Mouse (Mus musculus): Measurements from ENCODE around the gene Gtf3c6.
A peak's percentile ranks its signal among the peaks of the same experiment; 100 is the strongest.
"Not testable (repeated sequence)": the region's sequence is repeated elsewhere in the genome, so short reads cannot be mapped to it uniquely, and the experiment has no call there.

The Gtf3c6 gene

GRCm38 (mm10) chr10:40257414-40258255 is at the start of gene Gtf3c6:
Gtf3c6 (minus strand) TSS chr10:40258108.
- peak; percentile 70 for DNase-seq (ENCODE audit: low read depth, low spot score)

- DNase-seq (ENCODE audit: low read depth, low spot score) = no peak
These were observed 48.1 kb upstream of the Gtf3c6 start for GRCm38 (mm10) chr10:40305989-40306388.

DNA sequence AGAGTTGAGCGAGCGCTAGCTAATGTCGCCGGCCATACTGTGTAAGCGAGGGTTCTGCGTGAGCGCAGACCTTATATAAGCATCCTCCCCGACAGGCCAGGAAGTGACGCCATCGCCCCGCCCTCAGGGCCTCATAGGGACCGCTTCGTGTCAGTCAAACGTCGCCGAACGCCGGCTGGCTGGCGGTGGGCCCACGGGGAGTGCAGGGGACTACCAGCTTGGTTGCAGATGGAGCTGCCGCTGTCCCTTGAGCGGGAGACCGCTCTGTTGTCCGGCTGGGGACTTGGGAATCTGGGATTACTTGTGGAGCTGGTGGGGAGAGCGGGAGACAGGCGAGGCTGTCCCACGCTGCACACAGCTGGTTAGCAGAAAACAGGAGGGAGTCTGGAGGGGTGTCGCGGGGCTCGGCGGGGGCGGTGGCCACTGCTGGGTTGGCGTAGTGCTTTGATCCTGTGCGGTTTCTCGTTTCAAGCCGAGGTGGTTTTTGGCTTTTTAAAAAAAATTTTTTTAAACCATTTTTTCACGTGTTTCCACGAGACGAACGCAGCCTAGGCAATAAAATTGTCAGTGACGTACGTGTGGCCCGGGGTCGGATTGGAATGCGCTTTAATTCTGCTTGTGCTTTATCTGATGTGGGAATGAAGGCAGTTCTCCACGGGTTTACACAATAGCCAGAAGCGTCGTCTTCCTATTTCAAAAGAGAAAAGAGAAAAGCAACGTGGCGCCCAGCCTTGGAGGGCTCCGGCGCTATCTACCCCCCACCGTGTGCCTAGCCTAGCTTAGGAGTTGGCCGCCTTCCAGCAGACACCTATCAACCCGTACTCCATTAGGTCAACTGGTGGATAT is 44.5 kb upstream of the Gtf3c6 start, which contains the start of gene Amd1:
Gene Amd1 (minus strand): TSS at position 47 of the 846 bp plus-strand sequence.
- peak; percentile 99 for DNase-seq (ENCODE audit: low read depth, low spot score)

GRCm38 (mm10) chr10:40301181-40302075 is 43.5 kb upstream of the Gtf3c6 start:
- DNase-seq (ENCODE audit: low read depth, low spot score) = not testable (repeated sequence)

- no peak for DNase-seq (ENCODE audit: low read depth, low spot score)
These were observed 42.8 kb upstream of the Gtf3c6 start for GRCm38 (mm10) chr10:40300648-40301171.

DNA sequence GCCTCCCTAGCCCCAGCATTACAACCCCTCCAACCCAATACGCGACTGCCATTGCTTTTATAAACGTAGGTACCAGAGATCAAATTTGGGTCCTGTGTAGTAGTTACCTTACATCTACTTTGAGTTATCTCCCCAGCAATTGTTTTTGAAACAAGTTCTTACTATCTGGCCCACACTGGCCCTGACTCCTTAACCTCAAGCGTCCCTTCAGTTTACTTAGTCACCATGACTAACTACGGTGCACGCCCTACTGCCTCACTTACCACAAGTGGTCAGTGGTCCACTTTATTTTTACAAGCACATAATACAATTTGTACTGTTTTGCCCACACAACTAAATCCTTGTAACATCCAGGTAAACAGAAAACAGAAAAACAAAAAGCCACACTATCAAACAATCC is 34.7 kb upstream of the Gtf3c6 start:
- no peak for DNase-seq (ENCODE audit: low read depth, low spot score)

DNA sequence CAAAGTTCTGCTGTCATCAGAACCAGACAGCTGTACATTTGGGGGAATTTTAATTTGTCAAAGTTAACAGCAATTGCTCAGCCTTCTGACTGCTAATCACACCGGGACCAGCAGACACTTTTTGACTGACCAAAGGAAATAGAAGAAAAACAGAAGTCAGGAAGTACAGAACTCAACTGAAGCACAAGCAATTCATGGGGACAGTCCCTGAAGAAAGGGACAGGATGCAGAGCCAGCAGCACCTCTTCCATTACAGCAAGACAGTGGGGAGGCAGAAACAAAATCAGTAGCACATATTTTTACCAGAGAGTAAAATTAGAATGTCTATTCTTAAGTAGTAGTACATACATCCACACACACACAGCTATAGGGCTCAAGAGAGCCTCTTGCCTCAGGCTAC is 28.9 kb upstream of the Gtf3c6 start:
- no peak for DNase-seq (ENCODE audit: low read depth, low spot score)

- DNase-seq (ENCODE audit: low read depth, low spot score) = no peak
These were observed 27.7 kb upstream of the Gtf3c6 start for GRCm38 (mm10) chr10:40285571-40285970.

DNA sequence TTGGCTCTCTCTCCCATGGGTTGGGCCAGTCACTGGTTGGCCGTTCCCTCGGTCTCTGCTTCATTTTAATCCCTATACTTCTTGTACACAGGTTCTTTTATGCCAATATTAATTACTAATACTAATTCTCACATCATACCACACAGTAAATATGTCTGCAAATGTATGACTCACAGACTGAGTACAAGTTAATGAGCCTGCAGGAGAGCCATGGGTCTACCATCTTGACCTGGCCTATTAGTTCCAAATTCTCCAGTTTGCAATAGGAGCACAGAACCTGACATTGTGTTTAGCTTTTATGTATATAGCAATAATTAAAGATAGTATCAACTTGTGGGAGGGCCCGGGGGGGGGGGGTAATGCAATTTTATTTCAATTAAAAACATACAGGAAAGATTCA is 27.1 kb upstream of the Gtf3c6 start:
- no peak for DNase-seq (ENCODE audit: low read depth, low spot score)

- DNase-seq (ENCODE audit: low read depth, low spot score) = no peak
These were observed 26.4 kb upstream of the Gtf3c6 start for GRCm38 (mm10) chr10:40284179-40284831.

- no peak for DNase-seq (ENCODE audit: low read depth, low spot score)
These were observed 25.7 kb upstream of the Gtf3c6 start for GRCm38 (mm10) chr10:40283636-40284035.

GRCm38 (mm10) chr10:40281565-40281964 is 23.7 kb upstream of the Gtf3c6 start:
- DNase-seq (ENCODE audit: low read depth, low spot score) = no peak

DNA sequence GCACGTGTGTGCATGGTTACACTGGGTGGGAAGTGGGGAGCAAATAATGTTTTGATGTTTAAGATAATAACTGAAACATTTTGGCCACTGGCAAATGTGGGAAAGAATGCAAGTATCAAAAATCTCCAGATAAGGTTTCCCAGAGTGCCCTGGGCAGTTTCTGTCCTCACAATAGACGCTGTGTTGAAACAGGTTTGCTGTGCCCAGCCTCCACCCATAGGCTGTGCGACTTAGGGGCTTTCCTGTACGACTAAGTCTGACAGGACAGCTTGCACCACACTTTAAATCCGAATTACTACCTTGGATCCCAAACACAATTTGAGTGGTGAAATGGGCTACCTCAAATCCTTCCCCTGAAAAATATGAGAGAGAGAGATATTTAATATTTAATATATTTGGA is 20.4 kb upstream of the Gtf3c6 start:
- no peak for DNase-seq (ENCODE audit: low read depth, low spot score)

GRCm38 (mm10) chr10:40275991-40276390 is 18.1 kb upstream of the Gtf3c6 start:
- no peak for DNase-seq (ENCODE audit: low read depth, low spot score)

GRCm38 (mm10) chr10:40273938-40274337 is 16.0 kb upstream of the Gtf3c6 start:
- no peak for DNase-seq (ENCODE audit: low read depth, low spot score)

- no peak for DNase-seq (ENCODE audit: low read depth, low spot score)
These were observed 13.3 kb upstream of the Gtf3c6 start for GRCm38 (mm10) chr10:40271216-40271615.

DNA sequence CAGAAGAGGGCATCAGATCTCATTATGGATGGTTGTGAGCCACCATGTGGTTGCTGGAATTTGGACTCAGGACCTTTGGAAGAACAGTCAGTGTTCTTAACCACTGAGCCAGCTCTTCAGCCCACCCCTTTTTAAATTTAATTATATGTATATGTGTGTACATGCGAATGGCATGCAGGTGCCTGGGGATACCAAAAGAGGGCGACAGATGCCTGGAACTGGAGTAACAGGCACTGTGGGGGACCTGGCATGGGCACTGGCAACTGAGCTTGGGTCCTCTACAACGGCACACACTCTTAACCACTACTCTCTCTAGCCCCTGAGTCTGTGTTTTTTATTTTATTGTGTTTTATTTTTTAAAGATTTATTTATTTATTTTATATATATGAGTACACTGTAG is 7.0 kb upstream of the Gtf3c6 start:
- DNase-seq (ENCODE audit: low read depth, low spot score) = no peak

GRCm38 (mm10) chr10:40263691-40264090 is 5.8 kb upstream of the Gtf3c6 start:
- DNase-seq (ENCODE audit: low read depth, low spot score) = no peak

GRCm38 (mm10) chr10:40262200-40262599 is 4.3 kb upstream of the Gtf3c6 start:
- no peak for DNase-seq (ENCODE audit: low read depth, low spot score)

- no peak for DNase-seq (ENCODE audit: low read depth, low spot score)
These were observed 2.4 kb upstream of the Gtf3c6 start for GRCm38 (mm10) chr10:40260305-40260704.

GRCm38 (mm10) chr10:40259542-40259941 is 1.6 kb upstream of the Gtf3c6 start:
- no peak for DNase-seq (ENCODE audit: low read depth, low spot score)

All from retina, adult 2 months (tissue).